Mouse (Mus musculus) stomach, embryonic 16.5 days (tissue): Measurements from ENCODE around the gene Ube2j2. TPM values are rescaled to one million over a fixed set of nuclear protein-coding genes. Genes with fewer than 3 reads are reported as not detected.

Experiments used
- ATAC-seq: fragments of 200-750 bp; cut with Nextera tagmentation; 2 replicates; pipeline ENCODE4 v1.8.0; 2017; ENCODE audit warnings: moderate number of reproducible peaks, moderate TSS enrichment; ENCODE audit not compliant: insufficient read depth, low FRiP score
- H3K27ac ChIP-seq: fragments of 300-500 bp; sonication (generic); 2 replicates; pipeline ENCODE4 v1.5.1; 2014; ENCODE audit warnings: low read length
- H3K27me3 ChIP-seq: fragments of 300-500 bp; sonication (generic); 2 replicates; pipeline ENCODE4 v1.6.1; 2014; ENCODE audit warnings: low read length, control low read depth, mixed read lengths; ENCODE audit not compliant: control insufficient read depth, insufficient read depth
- H3K36me3 ChIP-seq: fragments of 300-500 bp; sonication (generic); 2 replicates; pipeline ENCODE4 v1.6.1; 2014; ENCODE audit warnings: low read length; ENCODE audit not compliant: control insufficient read depth, insufficient read depth
- H3K4me1 ChIP-seq: fragments of 300-500 bp; sonication (generic); 2 replicates; pipeline ENCODE4 v1.6.1; 2014; ENCODE audit warnings: low read length, control low read depth, mixed read lengths; ENCODE audit not compliant: control insufficient read depth, insufficient read depth
- H3K4me2 ChIP-seq: fragments of 300-500 bp; sonication (generic); 2 replicates; pipeline ENCODE4 v1.6.1; 2014; ENCODE audit warnings: low read depth, low read length, mixed read lengths
- H3K4me3 ChIP-seq: fragments of 300-500 bp; sonication (generic); replicated peaks from 2 replicates; pipeline ENCODE4 v1.5.1; 2014; ENCODE audit warnings: mild to moderate bottlenecking, low read length
- H3K9ac ChIP-seq: fragments of 300-500 bp; sonication (generic); 2 replicates; pipeline ENCODE4 v1.6.1; 2014; ENCODE audit warnings: low read length
- H3K9me3 ChIP-seq: fragments of 300-500 bp; sonication (generic); replicated peaks from 2 replicates; pipeline ENCODE4 v1.6.1; 2016; ENCODE audit warnings: low read length, control low read depth; ENCODE audit not compliant: control insufficient read depth
- WGBS: fragments of 180-500 bp; shearing (Covaris S2); extraction: QIAGEN DNeasy Blood & Tissue Kit; methylation state at CpG from one replicate; pipeline ENCODE4 v1.1.7; 2014; 5-methylcytosine and 5-hydroxymethylcytosine counted together
- polyA plus RNA-seq: library from polyadenylated mRNA; unstranded; fragments of >200 nt; fragmentation: Nextera tagmentation; extraction: Ambion mirVana; gene quantifications from 2 replicates; pipeline ENCODE4 v1.2.1, GENCODE M21; 2015

Ube2j2 gene
- polyA plus RNA-seq, 1 experiment from 2014 or later = 74.5 TPM

- Histone ChIP-seq H3K4me1 (no peaks in the 10 kb centered on the region), H3K9me3 (no peaks in the 10 kb centered on the region), H3K4me2 (no peak overlapping the region), H3K4me3 (no peak overlapping the region), H3K9ac (no peak overlapping the region), H3K27ac (no peak overlapping the region), H3K36me3 (no peaks in the 10 kb centered on the region), H3K27me3 (no peaks in the 10 kb centered on the region)
- ATAC-seq = no peak
- 71% methylated on average over 2 of the region's 2 CpGs for WGBS
Observed at GRCm38 (mm10) chr4:155973239-155973638, 29.6 kb downstream of the Ube2j2 start.

- no peak overlapping the region for H3K4me3 ChIP-seq
- 75% methylated on average over 12 of the region's 12 CpGs for WGBS
Observed at GRCm38 (mm10) chr4:155981436-155982082, 37.9 kb downstream of the Ube2j2 start.

GRCm38 (mm10) chr4:155983788-155984187 lies 40.2 kb downstream of the Ube2j2 start:
- no peaks in the 10 kb centered on the region for H3K9me3 ChIP-seq
- no peaks in the 10 kb centered on the region for H3K36me3 ChIP-seq
- WGBS = 14% methylated on average over 2 of the region's 2 CpGs
- no peak overlapping the region for H3K4me2 ChIP-seq
- H3K27me3 ChIP-seq = no peaks in the 10 kb centered on the region; the same call in 1 of the 2 replicates
- H3K4me1 ChIP-seq = no peaks in the 10 kb centered on the region
- no peak overlapping the region for H3K9ac ChIP-seq
- no peak overlapping the region for H3K4me3 ChIP-seq
- ATAC-seq = no peak
- H3K27ac ChIP-seq = no peak overlapping the region

More at GRCm38 (mm10) chr4:155981436-155982082, 37.9 kb downstream of the Ube2j2 start:
- Histone ChIP-seq H3K9me3 (no peaks in the 10 kb centered on the region), H3K4me1 (no peaks in the 10 kb centered on the region), H3K36me3 (no peaks in the 10 kb centered on the region), H3K4me2 (no peak overlapping the region), H3K27me3 (no peaks in the 10 kb centered on the region; the same call in 1 of the 2 replicates), H3K9ac (no peak overlapping the region), H3K27ac (no peak overlapping the region)
- no peak for ATAC-seq

- H3K36me3 ChIP-seq = no peaks in the 10 kb centered on the region; the same call in 1 of the 2 replicates
- WGBS = 84% methylated on average over 22 of the region's 22 CpGs
- no peaks in the 10 kb centered on the region for H3K9me3 ChIP-seq
- H3K9ac ChIP-seq = peak overlapping the region; percentile 89
- H3K4me2 ChIP-seq = peak overlapping the region; percentile 94
- H3K27me3 ChIP-seq = no peaks in the 10 kb centered on the region
- H3K4me3 ChIP-seq = peak overlapping the region; percentile 69
- peaks cover 21% of the 10 kb centered on the region for H3K4me1 ChIP-seq
- peak overlapping the region; percentile 96; the same call in 1 of the 2 replicates for H3K27ac ChIP-seq
- ATAC-seq = no peak
Observed at GRCm38 (mm10) chr4:155991211-155991907, 47.7 kb downstream of the Ube2j2 start.

- H3K27ac ChIP-seq = peak overlapping the region; percentile 96
- no peaks in the 10 kb centered on the region for H3K9me3 ChIP-seq
- 19% methylated on average over 37 of the region's 37 CpGs for WGBS
- H3K9ac ChIP-seq = peak overlapping the region; percentile 89
- peak overlapping the region; percentile 94 for H3K4me2 ChIP-seq
- ATAC-seq = no peak
- peak overlapping the region; percentile 69 for H3K4me3 ChIP-seq
- H3K36me3 ChIP-seq = no peaks in the 10 kb centered on the region; the same call in 1 of the 2 replicates
- H3K27me3 ChIP-seq = no peaks in the 10 kb centered on the region
- peaks cover 21% of the 10 kb centered on the region for H3K4me1 ChIP-seq
Observed at GRCm38 (mm10) chr4:155991908-155992230, 48.2 kb downstream of the Ube2j2 start.

- WGBS = under 1% methylated on average over 99 of the region's 99 CpGs
- H3K4me2 ChIP-seq = peak within 1 kb of the TSS; percentile 94
- no peaks in the 10 kb centered on the region for H3K9me3 ChIP-seq
- H3K4me1 ChIP-seq = peaks cover 21% of the 10 kb centered on the region
- peak within 1 kb of the TSS; percentile 95 for H3K4me3 ChIP-seq
- peak within 1 kb of the TSS; percentile 94 for H3K9ac ChIP-seq
- H3K36me3 ChIP-seq = no peaks in the 10 kb centered on the region; the same call in none of the 2 replicates
- peak within 1 kb of the TSS; percentile 97 for H3K27ac ChIP-seq
- no peaks in the 10 kb centered on the region for H3K27me3 ChIP-seq
- peak; percentile 88 for ATAC-seq
Observed at GRCm38 (mm10) chr4:155992241-155992905, 48.7 kb downstream of the Ube2j2 start, which contains the start of the genes B3galt6 and Sdf4. Gene B3galt6 (minus strand): TSS chr4:155992649. Gene Sdf4 (plus strand): TSS chr4:155992872.

GRCm38 (mm10) chr4:155992906-155993547 lies 49.4 kb downstream of the Ube2j2 start:
- peaks cover 21% of the 10 kb centered on the region for H3K4me1 ChIP-seq
- no peaks in the 10 kb centered on the region; the same call in none of the 2 replicates for H3K36me3 ChIP-seq
- no peaks in the 10 kb centered on the region for H3K27me3 ChIP-seq
- peak; percentile 91 for ATAC-seq
- no peaks in the 10 kb centered on the region for H3K9me3 ChIP-seq
- H3K4me2 ChIP-seq = peak overlapping the region; percentile 80
- peak overlapping the region; percentile 94 for H3K9ac ChIP-seq
- H3K4me3 ChIP-seq = peak overlapping the region; percentile 95
- H3K27ac ChIP-seq = peak overlapping the region; percentile 97
- WGBS = under 1% methylated on average over 70 of the region's 70 CpGs

GRCm38 (mm10) chr4:155993606-155994005 lies 50.0 kb downstream of the Ube2j2 start:
- H3K27me3 ChIP-seq = no peaks in the 10 kb centered on the region
- 6% methylated on average over 15 of the region's 15 CpGs for WGBS
- ATAC-seq = no peak
- H3K27ac ChIP-seq = peak overlapping the region; percentile 97
- peak overlapping the region; percentile 95 for H3K4me3 ChIP-seq
- H3K4me1 ChIP-seq = peaks cover 21% of the 10 kb centered on the region
- no peaks in the 10 kb centered on the region for H3K9me3 ChIP-seq
- H3K4me2 ChIP-seq = peak overlapping the region; percentile 80
- H3K9ac ChIP-seq = peak overlapping the region; percentile 94
- H3K36me3 ChIP-seq = no peaks in the 10 kb centered on the region; the same call in none of the 2 replicates
